Mouse (Mus musculus) liver, embryonic 11.5 days (tissue): ENCODE measurements around the gene Polr3gl. TPM values are rescaled to one million over a fixed set of nuclear protein-coding genes. Genes with fewer than 3 reads are reported as not detected.
A peak's percentile ranks its signal among the peaks of the same experiment; 100 is the strongest.

Source experiments
- ATAC-seq: fragments of 200-750 bp; cut with Nextera tagmentation; replicated peaks from 2 replicates; pipeline ENCODE4 v1.8.0; 2017; ENCODE audit warnings: moderate number of reproducible peaks, mild to moderate bottlenecking, moderate TSS enrichment, moderate library complexity; ENCODE audit not compliant: low FRiP score
- DNase-seq: peaks from one replicate; pipeline ENCODE4 v3.0.0-alpha.2; 2017; ENCODE audit warnings: low spot score
- H3K27ac ChIP-seq: fragments of 300-500 bp; sonication (generic); 2 replicates; pipeline ENCODE4 v1.5.1; 2014; ENCODE audit warnings: mild to moderate bottlenecking, low read depth, low read length, control low read depth
- H3K27me3 ChIP-seq: fragments of 300-500 bp; sonication (generic); replicated peaks from 2 replicates; pipeline ENCODE4 v1.6.1; 2014; ENCODE audit warnings: low read length, mixed read lengths; ENCODE audit not compliant: control insufficient read depth, insufficient read depth
- H3K36me3 ChIP-seq: fragments of 300-500 bp; sonication (generic); 2 replicates; pipeline ENCODE4 v1.6.1; 2014; ENCODE audit warnings: mild to moderate bottlenecking, low read length, moderate library complexity, mixed read lengths; ENCODE audit not compliant: control insufficient read depth, insufficient read depth
- H3K4me1 ChIP-seq: fragments of 300-500 bp; sonication (generic); replicated peaks from 2 replicates; pipeline ENCODE4 v1.6.1; 2014; ENCODE audit warnings: low read length, mixed read lengths; ENCODE audit not compliant: control insufficient read depth, insufficient read depth
- H3K4me2 ChIP-seq: fragments of 300-500 bp; sonication (generic); 2 replicates; pipeline ENCODE4 v1.6.1; 2014; ENCODE audit warnings: mild to moderate bottlenecking, control low read depth, moderate library complexity
- H3K4me3 ChIP-seq: fragments of 300-500 bp; sonication (generic); 2 replicates; pipeline ENCODE4 v1.5.1; 2014; ENCODE audit warnings: low read depth, low read length, control low read depth
- H3K9ac ChIP-seq: fragments of 300-500 bp; sonication (generic); 2 replicates; pipeline ENCODE4 v1.6.1; 2014; ENCODE audit warnings: low read depth, low read length, control low read depth
- H3K9me3 ChIP-seq: fragments of 300-500 bp; sonication (generic); 2 replicates; pipeline ENCODE4 v1.6.1; 2016; ENCODE audit warnings: low read length, inconsistent platforms, mixed read lengths; ENCODE audit not compliant: control insufficient read depth
- WGBS: fragments of 180-500 bp; shearing (Covaris S2); extraction: QIAGEN DNeasy Blood & Tissue Kit; methylation state at CpG from one replicate; pipeline ENCODE4 v1.1.7; 2014; 5-methylcytosine and 5-hydroxymethylcytosine counted together
- polyA plus RNA-seq: library from polyadenylated mRNA; unstranded; fragments of >200 nt; fragmentation: Nextera tagmentation; extraction: Ambion mirVana; gene quantifications from 2 replicates; pipeline ENCODE4 v1.2.1, GENCODE M21; 2014

Gene Polr3gl
- polyA plus RNA-seq, 1 experiment from 2014 or later = 21.5 TPM

- no peak overlapping the region for H3K9ac ChIP-seq
- peaks cover 20% of the 10 kb centered on the region for H3K36me3 ChIP-seq
- H3K4me1 ChIP-seq = peaks cover 23% of the 10 kb centered on the region
- H3K27me3 ChIP-seq = no peaks in the 10 kb centered on the region
- ATAC-seq = 0 out of 2 replicates have a peak, but pooled peaks have one; percentile 27
- no peak overlapping the region for H3K4me3 ChIP-seq
- peak overlapping the region; percentile 39 for H3K4me2 ChIP-seq
- 47% methylated on average over 10 of the region's 10 CpGs for WGBS
- no peaks in the 10 kb centered on the region for H3K9me3 ChIP-seq
- DNase-seq = no peak
- H3K27ac ChIP-seq = peak overlapping the region; percentile 54
Observed at GRCm38 (mm10) chr3:96563911-96564632, 29.9 kb downstream of the Polr3gl start.

DNA sequence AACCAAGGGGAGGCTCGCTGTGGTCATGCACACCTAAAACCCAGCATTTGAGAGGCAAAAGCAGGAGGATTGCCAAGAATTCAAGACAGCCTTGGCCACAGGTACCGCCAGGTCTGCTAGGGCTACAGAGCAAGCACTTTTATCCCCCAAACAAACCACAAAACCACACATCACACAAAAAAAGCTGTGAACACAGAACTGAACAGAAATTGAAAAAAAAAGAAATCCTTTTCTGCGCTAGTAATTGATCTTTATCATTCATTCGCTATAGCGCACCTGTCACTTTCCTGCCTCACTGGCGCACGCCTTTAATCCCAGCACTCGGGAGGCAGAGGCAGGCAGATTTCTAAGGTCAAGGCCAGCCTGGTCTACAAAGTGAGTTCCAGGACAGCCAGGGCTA lies 30.7 kb downstream of the Polr3gl start:
- Histone ChIP-seq H3K36me3 (peaks cover 20% of the 10 kb centered on the region), H3K4me1 (peaks cover 23% of the 10 kb centered on the region), H3K9ac (no peak overlapping the region), H3K27me3 (no peaks in the 10 kb centered on the region), H3K27ac (no peak overlapping the region), H3K9me3 (no peaks in the 10 kb centered on the region), H3K4me3 (no peak overlapping the region), H3K4me2 (no peak overlapping the region)
- ATAC-seq (no peak), DNase-seq (no peak)
- whole genome bisulfite sequencing = 79% methylated on average over 8 of the region's 8 CpGs

DNA sequence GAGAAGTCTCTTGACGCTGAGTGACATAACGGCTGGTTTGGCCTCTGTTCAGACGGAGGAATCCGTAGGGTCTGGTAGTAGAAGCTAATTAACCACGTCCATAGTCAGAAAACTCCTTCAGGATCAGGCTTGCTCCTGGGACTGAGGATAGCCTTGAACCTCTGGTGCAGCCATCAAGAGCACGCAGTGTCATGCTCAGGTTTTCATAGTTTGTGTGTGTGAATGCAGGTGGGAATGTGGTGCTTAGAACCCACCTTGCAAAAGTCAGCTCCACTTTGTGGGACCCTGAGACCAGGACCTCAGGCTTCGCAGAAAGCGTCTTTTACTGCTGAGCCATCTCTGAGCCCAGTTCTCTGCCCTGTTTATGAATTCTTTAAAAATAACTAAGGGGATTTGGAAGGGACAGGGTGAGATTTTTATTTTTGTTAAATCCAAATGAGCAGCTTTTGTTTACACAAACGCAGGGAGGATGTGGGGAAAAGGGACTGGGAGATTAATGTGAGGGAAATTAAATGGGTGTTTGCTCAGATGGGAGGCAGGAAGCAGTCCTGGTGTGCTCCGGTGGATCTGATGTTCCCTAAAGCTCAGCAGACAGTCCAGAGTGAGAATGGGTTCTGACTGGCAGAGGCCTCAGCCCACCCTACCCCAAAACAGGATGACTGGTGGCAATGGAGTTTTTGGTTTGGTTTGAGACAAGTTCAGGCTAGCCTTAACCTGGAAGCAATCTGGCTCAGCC lies 31.9 kb downstream of the Polr3gl start:
- peak overlapping the region; percentile 57; the same call in 1 of the 2 replicates for H3K27ac ChIP-seq
- no peaks in the 10 kb centered on the region for H3K9me3 ChIP-seq
- no peak overlapping the region for H3K4me3 ChIP-seq
- H3K4me1 ChIP-seq = peaks cover 23% of the 10 kb centered on the region
- 47% methylated on average over 10 of the region's 10 CpGs for WGBS
- no peak for DNase-seq
- H3K4me2 ChIP-seq = 0 out of 2 replicates have a peak overlapping the region, but pooled peaks have one; percentile 5
- no peak overlapping the region for H3K9ac ChIP-seq
- peaks cover 20% of the 10 kb centered on the region for H3K36me3 ChIP-seq
- H3K27me3 ChIP-seq = no peaks in the 10 kb centered on the region
- ATAC-seq = no peak

DNA sequence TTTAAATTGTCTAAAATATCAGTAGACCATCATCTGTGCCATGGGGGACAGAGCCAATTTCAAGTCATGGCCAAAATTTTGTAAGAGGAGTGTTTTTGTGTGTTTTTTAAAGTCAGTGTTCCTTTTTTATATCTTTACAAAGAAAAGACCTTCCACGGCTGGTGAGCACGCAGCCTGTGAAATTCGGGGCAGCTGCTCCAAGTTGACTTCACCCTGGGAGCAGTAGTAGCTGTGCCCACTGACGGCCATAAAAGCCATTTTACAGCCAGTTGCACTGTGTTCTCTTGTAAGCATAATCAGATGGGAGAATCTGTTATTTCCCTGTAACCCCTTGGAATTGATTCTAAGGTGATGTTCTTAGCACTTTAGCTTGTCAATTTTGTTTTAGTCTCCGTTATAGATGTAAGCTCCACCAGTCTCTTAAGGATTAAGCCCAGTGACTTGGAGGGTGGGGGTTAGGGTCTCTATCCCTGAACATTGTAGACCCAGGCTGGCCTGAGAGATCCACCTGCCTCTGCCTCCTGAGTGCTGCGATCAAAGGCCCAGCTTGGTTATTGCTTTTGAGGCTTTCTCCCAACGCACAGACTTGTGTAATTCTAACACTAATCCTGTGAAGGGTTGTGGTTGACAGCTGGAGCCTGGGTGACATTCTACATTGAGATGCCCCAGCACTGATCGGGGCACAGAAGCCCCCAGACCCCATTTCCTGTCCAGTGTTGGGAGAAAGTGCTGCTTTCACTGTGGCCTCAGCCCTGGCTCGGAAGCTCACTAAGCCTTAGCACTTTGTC lies 32.9 kb downstream of the Polr3gl start:
- peak overlapping the region; percentile 82 for H3K4me2 ChIP-seq
- H3K4me3 ChIP-seq = peak overlapping the region; percentile 82
- H3K9ac ChIP-seq = 0 out of 2 replicates have a peak overlapping the region, but pooled peaks have one; percentile 6
- ATAC-seq = no peak
- no peak for DNase-seq
- WGBS = 76% methylated on average over 9 of the region's 9 CpGs
- no peaks in the 10 kb centered on the region for H3K9me3 ChIP-seq
- peak overlapping the region; percentile 40; the same call in 1 of the 2 replicates for H3K27ac ChIP-seq
- H3K36me3 ChIP-seq = peaks cover 20% of the 10 kb centered on the region
- no peaks in the 10 kb centered on the region for H3K27me3 ChIP-seq
- peaks cover 28% of the 10 kb centered on the region for H3K4me1 ChIP-seq

GRCm38 (mm10) chr3:96559911-96560850 lies 33.8 kb downstream of the Polr3gl start:
- Histone ChIP-seq H3K4me3 (peak overlapping the region; percentile 82), H3K9me3 (no peaks in the 10 kb centered on the region), H3K4me2 (peak overlapping the region; percentile 82), H3K27ac (peak overlapping the region; percentile 33; the same call in 1 of the 2 replicates), H3K27me3 (no peaks in the 10 kb centered on the region), H3K9ac (peak overlapping the region; percentile 95), H3K4me1 (peaks cover 31% of the 10 kb centered on the region), H3K36me3 (peaks cover 20% of the 10 kb centered on the region)
- ATAC-seq (no peak), DNase-seq (no peak)
- WGBS = 72% methylated on average over 23 of the region's 23 CpGs

- Histone ChIP-seq H3K4me1 (peaks cover 29% of the 10 kb centered on the region), H3K4me2 (peak overlapping the region; percentile 82), H3K9ac (peak overlapping the region; percentile 95), H3K4me3 (peak overlapping the region; percentile 82), H3K27me3 (no peaks in the 10 kb centered on the region), H3K9me3 (no peaks in the 10 kb centered on the region), H3K36me3 (peaks cover 20% of the 10 kb centered on the region), H3K27ac (peak overlapping the region; percentile 33; the same call in 1 of the 2 replicates)
- 50% methylated on average over 12 of the region's 12 CpGs for WGBS
- no peak for ATAC-seq
- no peak for DNase-seq
Observed at GRCm38 (mm10) chr3:96559398-96559910, 34.5 kb downstream of the Polr3gl start.

DNA sequence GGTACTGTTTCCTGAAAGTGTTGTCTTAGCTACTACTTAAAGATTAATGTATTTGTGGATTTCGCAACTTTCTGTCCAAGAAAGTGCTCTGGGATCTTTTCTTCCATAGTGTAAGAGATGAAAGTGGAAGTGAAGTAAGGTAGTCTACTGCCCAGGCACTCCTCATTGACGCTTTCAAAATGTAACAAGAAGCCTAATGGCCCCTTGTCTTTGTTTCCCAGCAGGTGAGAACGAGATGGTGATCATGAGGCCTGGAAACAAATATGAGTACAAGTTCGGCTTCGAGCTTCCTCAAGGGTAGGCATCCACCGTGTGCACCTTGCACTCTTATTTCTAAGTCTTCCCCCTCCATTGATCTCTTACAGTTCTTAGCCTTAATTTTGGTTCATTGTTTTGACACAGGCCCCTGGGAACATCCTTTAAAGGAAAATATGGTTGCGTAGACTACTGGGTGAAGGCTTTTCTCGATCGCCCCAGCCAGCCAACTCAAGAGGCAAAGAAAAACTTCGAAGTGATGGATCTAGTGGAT lies 35.2 kb downstream of the Polr3gl start:
- peak overlapping the region; percentile 73 for H3K27ac ChIP-seq
- DNase-seq (no peak), ATAC-seq (no peak)
- H3K27me3 ChIP-seq = no peaks in the 10 kb centered on the region
- peak overlapping the region; percentile 95 for H3K9ac ChIP-seq
- peaks cover 24% of the 10 kb centered on the region for H3K4me1 ChIP-seq
- peaks cover 20% of the 10 kb centered on the region for H3K36me3 ChIP-seq
- WGBS = 25% methylated on average over 10 of the region's 10 CpGs
- H3K9me3 ChIP-seq = no peaks in the 10 kb centered on the region
- H3K4me3 ChIP-seq = peak overlapping the region; percentile 82
- H3K4me2 ChIP-seq = peak overlapping the region; percentile 82
